Mouse (Mus musculus) layer of hippocampus, adult 2 months (tissue): ENCODE measurements around the gene Pebp1. TPM values are rescaled to one million over a fixed set of nuclear protein-coding genes. Genes with fewer than 3 reads are reported as not detected.
"Not testable (repeated sequence)": the region's sequence is repeated elsewhere in the genome, so short reads cannot be mapped to it uniquely, and the experiment has no call there.

ENCODE experiments used
- DNase-seq, 2 experiments: peaks; one replicate each; pipeline ENCODE4 v3.0.0; 2022; ENCODE audit warnings: low spot score in 2 of 2
- H3K27ac ChIP-seq: fragments of 200-600 bp; 2 replicates; pipeline ENCODE4 v1.8.1; 2022
- H3K4me3 ChIP-seq: fragments of 200-600 bp; 2 replicates; pipeline ENCODE4 v1.8.1; 2022; ENCODE audit warnings: mild to moderate bottlenecking
- CTCF ChIP-seq: fragments of 200-600 bp; conservative IDR thresholded peaks from 2 replicates; pipeline ENCODE4 v1.8.1; 2022; ENCODE audit warnings: antibody characterized with exemption, mild to moderate bottlenecking, moderate library complexity
- total RNA-seq, 2 experiments: library from RNA; stranded (reverse); gene quantifications; 2 replicates each; pipeline ENCODE4 v1.2.3; 2021

The Pebp1 gene
- total RNA-seq, 2 experiments from 2014 or later, result 696 to 743 TPM

DNA sequence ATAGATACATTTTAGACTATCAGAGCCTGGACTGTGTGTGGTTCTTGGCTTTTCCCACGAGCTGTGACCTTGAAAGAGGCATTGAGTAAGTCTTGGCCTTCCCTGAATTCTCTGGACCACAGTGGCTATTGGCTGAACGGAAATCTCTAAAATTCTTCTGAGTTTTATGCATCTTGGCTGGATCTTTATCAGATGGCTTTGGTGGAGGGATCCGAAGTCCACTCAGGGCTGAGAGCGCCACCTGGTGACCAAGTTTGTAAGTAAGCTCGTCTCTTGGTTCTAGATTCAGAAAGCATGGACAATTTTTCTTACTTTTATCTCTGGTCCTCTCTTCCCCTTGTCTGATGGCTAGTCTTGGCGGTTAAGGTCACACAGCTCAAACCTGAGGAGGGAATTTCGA is 17.5 kb upstream of the Pebp1 start:
- peak; percentile 83 for TF ChIP-seq CTCF
- no peak overlapping the region for H3K27ac ChIP-seq
- peak; percentile 56 to 83 for DNase-seq
- H3K4me3 ChIP-seq, result no peak overlapping the region

DNA sequence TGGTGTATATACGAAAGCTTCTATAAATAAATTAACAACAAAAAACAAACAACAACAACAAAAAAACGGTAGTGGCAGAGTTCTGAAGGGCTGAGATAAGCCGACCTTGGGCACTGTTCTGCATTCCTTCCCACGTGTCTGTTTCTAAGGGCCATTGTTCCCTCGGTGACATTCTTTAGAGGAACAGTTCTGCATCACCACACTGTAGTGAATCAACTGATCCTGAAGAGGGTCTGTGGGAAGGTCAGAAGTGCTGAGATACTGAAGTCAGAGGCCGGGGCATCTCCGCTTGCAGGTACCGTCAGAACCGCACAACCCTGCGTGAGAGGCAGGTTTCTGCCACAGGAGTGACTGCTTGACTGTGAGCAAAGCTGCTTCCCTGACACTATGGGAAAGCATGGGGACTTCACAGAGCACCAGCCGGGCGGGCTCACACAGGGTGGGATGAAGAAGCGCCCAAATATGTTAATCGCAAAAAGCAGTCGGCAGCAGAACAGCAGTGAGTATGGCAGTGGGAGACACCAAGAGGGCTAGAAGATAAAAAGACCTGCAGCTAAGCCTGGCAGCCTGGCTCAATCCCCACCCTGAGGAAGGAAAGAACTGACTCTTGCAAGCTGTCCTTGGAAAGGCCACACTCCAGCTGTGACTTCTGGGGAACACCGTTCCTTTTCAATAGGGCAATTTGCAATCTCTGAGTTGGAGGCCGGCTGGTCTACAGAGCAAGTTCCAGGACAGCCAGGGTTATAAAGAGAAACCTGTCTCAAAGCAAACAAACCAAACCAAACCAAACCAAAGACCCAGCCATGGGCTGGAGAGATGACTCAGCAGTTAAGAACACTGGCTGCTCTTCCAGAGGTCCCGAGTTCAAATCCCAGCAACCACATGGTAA is 16.5 kb upstream of the Pebp1 start:
- H3K27ac ChIP-seq, result no peak overlapping the region
- no peak for DNase-seq
- TF ChIP-seq CTCF, result no peak
- no peak overlapping the region for H3K4me3 ChIP-seq

DNA sequence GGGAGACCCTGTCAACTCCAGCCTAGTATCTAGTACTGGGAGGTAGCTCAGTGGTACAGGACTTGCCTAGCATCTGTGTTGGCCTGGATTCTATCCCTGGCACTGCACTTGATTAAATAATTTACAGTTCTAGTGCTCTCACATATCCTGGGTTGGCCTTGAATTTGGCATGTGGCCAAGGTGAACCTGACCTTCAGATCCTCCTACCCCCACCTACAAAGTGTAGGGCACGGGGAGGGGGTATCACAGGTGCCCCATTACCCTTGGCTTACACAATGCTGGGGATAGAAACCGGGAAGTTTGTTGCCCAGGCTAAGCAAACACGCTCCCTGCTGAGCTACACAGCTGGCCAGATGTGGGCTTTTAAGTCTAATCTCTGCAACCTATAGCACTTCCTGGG is 15.5 kb upstream of the Pebp1 start:
- Histone ChIP-seq H3K27ac (no peak overlapping the region), H3K4me3 (no peak overlapping the region)
- no peak for DNase-seq
- no peak for TF ChIP-seq CTCF

DNA sequence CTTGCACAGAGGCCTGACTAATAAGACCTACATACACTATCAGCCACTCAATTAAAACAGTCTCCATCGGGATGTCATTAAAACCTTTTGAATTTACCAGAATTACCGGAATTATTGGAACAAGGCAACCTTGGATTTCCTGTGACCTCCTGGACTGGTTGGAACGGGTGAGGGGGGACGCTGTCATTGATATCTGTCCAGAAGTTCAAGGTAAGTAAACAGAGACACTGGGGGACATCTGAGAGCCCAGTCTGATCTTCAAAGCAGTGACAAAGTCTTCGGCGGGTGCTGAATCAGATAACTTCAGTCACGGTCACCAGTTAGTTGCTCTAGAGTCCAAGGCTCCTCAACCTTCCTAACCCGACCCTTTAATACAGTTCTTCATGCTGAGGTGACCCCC is 7.6 kb upstream of the Pebp1 start:
- no peak for TF ChIP-seq CTCF
- Histone ChIP-seq H3K27ac (no peak overlapping the region), H3K4me3 (no peak overlapping the region)
- DNase-seq, result no peak

DNA sequence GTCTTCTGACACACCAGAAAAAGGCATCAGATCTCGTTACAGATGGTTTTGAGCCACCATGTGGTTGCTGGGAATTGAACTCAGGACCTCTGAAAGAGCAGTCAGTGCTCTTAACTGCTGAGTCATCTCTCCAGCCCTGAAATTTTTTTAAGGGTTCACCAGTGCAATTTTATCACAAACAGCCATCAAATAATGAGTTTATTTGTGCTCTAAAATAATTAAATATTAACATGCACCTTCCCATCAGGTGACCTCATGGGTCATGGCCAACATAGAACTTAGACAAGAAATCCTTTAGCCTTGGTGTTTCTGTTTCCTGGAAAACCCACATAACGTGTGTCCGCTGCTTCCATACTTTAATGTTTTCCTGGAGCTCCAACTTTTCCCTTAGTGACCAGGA is 6.4 kb upstream of the Pebp1 start:
- H3K4me3 ChIP-seq, DNase-seq, H3K27ac ChIP-seq: not testable (repeated sequence)

DNA sequence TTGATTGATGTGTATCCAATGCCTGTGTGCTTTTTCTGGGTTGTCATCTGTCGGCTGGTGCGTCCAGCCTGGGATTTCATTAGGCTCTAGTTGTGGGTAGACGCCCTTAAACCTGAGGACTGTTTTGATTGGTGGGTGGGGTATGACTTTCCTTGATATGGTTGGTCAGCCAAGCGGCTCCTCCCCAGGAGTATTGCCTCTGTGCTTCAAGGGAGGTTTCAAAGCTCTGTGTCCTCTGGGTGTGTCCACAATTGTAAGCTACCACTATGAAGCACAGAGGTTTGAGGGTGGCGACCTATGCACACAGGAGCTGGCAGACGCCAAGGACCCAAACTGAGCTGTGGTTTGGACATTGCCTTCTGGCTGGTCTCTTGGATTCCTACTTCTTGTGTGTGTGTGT is 5.1 kb upstream of the Pebp1 start:
- no peak overlapping the region for H3K4me3 ChIP-seq
- no peak for DNase-seq
- H3K27ac ChIP-seq, result no peak overlapping the region
- TF ChIP-seq CTCF, result no peak

DNA sequence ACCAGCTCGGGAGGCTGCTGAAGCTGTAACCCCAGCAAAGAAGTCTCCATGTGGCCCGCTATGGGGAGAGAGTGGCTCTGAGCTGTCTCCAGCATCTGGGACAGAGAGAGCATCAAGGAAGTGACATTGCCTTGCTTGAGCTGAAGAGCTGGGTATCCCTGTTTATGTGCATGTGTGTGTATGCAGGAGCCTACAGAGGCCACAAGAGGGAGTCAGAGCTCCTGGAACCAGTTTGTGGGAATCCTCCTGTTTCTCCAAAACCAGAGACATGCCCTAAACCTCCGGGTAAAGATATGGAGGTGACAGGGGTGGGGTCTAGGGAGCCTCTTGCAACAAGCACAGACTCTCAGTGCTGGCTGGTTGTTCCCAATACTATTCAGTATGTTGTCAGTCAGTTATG is 3.9 kb upstream of the Pebp1 start:
- TF ChIP-seq CTCF, result peak; percentile 44
- no peak for DNase-seq

DNA sequence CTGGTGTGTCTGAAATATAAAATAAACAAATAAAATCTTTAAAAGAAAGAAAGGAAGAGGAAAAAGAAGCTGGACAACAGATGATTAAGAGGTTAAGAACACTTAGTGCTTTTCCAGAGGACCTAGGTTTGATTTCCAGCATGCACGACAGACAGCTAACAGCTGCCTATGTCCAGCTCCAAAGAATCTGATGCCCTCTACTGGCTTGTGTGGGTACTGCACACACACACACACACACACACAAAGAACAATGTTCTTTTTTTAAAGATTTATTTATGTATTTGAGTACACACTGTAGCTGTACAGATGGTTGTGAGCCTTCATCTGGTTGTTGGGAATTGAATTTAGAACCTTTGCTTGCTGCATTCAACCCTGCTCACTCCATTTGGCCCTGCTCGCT is 2.7 kb upstream of the Pebp1 start:
- H3K27ac ChIP-seq, result no peak overlapping the region
- no peak overlapping the region for H3K4me3 ChIP-seq
- DNase-seq, result no peak
- TF ChIP-seq CTCF, result peak; percentile 52

More for the DNA sequence above, 3.9 kb upstream of the Pebp1 start:
- H3K27ac ChIP-seq, result no peak overlapping the region
- no peak overlapping the region for H3K4me3 ChIP-seq

DNA sequence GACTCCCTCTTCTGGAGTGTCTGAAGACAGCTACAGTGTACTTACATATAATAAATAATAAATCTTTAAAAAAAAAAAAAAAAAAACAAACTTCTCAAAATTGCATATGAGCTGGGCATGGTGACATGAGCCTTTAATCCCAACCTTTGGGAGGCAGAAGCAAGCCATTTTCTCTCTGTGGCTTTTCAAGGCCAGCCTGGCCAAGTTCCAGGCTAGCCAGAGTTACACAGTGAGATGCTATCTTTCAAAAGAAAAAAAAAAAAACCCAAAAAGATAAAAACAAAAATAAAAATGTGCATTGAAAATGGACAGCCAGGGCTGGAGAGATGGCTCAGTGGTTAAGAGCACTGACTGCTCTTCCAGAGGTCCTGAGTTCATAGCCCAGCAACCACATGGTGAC is 2.2 kb upstream of the Pebp1 start:
- no peak for TF ChIP-seq CTCF
- Histone ChIP-seq H3K4me3 (no peak overlapping the region), H3K27ac (no peak overlapping the region)
- no peak for DNase-seq

DNA sequence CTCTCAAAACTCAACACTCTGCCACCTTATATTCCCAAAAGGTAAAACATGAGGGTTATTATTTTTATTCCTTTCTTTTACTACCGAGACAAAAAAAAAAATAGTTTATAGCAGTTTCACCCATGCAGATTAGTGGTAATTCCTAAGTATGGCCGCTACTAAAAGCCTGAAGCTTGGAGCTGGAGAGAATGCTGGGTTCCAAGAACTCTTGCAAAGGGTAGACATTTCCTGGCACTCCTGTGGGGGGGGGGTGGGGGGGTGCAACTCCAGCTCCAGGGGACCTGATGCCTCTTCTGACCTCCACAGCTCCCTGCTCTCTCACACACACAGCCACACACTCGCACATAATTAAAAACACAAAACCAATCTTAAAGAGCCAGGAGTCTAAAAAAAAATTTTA is 1.1 kb downstream of the Pebp1 start:
- DNase-seq, result no peak
- TF ChIP-seq CTCF, result no peak; the same call in 1 of the 2 replicates
- H3K4me3 ChIP-seq, result peak overlapping the region; percentile 83
- H3K27ac ChIP-seq, result peak overlapping the region; percentile 86; the same call in 1 of the 2 replicates

DNA sequence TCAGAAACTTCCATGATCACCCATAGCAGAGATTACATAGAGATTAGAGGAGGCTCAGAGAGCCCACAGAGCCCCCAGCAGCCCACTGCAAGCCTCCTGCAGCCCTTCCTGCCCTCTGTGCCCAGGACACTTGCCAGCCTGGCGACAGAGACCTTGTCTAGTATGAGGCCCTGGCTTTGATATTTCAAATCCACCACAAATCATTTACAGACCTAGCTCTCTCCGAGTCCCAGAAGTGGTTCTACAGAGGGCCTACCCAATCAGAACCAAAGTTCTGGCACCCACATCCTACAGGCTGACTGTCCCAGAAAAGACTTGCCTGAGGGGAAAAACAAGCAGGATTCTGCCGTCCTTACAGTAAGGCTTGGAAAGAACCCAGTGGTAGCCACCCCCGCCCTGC is 2.2 kb downstream of the Pebp1 start:
- TF ChIP-seq CTCF, result no peak
- H3K27ac ChIP-seq, result peak overlapping the region; percentile 79; the same call in 1 of the 2 replicates
- DNase-seq, result no peak
- no peak overlapping the region for H3K4me3 ChIP-seq

DNA sequence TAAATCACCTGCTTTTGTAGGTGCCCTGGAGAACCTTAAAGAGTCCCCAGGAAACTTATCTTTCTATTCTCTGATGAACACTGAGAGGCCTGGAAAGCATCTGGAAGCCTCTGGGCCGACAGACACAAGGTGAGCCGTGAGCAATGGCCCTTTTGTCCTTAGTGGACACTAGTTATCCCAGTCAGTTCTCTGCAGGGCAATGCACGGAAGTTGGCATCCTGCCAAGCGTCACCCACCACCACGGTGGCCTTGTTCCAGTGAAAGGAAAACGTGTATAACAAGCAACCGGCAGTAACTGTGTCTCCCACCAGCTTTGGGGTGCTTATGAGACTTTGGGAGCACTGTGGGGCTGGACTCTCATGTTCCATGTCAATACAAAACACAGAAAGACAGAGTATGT is 2.7 kb downstream of the Pebp1 start:
- no peak overlapping the region for H3K4me3 ChIP-seq
- DNase-seq, result no peak
- H3K27ac ChIP-seq, result peak overlapping the region; percentile 79
- TF ChIP-seq CTCF, result no peak

DNA sequence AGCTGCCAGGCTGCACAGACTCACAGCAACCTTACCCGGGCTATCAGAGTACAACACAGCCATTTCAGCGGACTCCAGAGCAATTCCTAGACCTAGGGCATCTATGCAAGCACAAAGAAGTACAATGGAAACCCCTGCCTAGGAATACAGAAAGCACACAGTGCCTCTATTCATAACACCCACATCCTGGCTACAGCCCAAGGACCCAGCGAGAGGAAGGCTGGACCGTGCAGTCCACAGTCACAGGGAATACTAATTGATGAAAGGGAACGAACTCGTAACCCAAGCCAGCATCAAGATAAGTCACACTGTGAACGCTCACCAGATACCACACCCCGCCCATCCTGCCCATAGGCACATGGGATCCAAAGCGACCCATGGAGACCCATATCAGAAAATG is 3.4 kb downstream of the Pebp1 start:
- no peak overlapping the region; the same call in 1 of the 2 replicates for H3K4me3 ChIP-seq

DNA sequence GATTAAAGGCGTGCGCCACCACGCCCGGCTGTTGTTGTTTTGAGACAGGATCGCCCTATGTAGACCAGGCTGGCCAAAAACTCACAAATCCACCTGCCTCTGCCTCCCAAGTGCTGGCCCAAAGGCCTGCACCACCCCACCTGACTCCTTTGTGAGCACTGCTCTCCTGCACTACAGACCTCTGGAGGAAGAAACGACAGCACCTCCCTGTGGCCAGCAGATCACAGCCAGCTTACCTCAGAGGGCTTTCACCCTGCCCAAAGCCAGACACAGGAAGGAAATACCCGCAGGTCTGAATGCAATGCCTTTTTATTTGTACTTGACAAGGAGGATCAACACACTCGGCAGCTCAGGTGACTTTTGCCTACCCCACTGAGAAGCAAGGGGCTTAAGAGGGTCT is 5.1 kb downstream of the Pebp1 start:
- H3K27ac ChIP-seq, result no peak overlapping the region
- TF ChIP-seq CTCF, result peak; percentile 24; the same call in 1 of the 2 replicates
- no peak for DNase-seq

More for the DNA sequence above, 3.4 kb downstream of the Pebp1 start:
- no peak for TF ChIP-seq CTCF
- DNase-seq, result peak; percentile 48 to 50
- H3K27ac ChIP-seq, result peak overlapping the region; percentile 79

More for the DNA sequence above, 5.1 kb downstream of the Pebp1 start:
- H3K4me3 ChIP-seq, result no peak overlapping the region
